Mouse (Mus musculus) granulocyte monocyte progenitor cell, adult 5-6 weeks (primary cell): ENCODE measurements around the gene Castor1. TPM values are rescaled to one million over a fixed set of nuclear protein-coding genes. Genes with fewer than 3 reads are reported as not detected.
"Not testable (repeated sequence)": the region's sequence is repeated elsewhere in the genome, so short reads cannot be mapped to it uniquely, and the experiment has no call there.

Experiments used
- ATAC-seq: replicated peaks from 2 replicates; pipeline ENCODE4 v1.8.0; 2016; ENCODE audit warnings: mild to moderate bottlenecking, moderate TSS enrichment, inconsistent platforms; ENCODE audit not compliant: poor library complexity, severe bottlenecking
- total RNA-seq, 2 experiments: library from RNA; stranded (forward) in 1 of 2; stranded (reverse) in 1 of 2; fragments of 200-712, 200-1000 nt in 1 of 2; fragments of >200 nt in 1 of 2; fragmentation: Nextera tagmentation in 1 of 2; gene quantifications; 2 replicates each; pipeline ENCODE4 v1.2.3; 2014 to 2017

Gene Castor1
- total RNA-seq (2014; fragmentation: Nextera tagmentation) (not detected in 2 replicates), total RNA-seq (2017) (0.10 TPM in 1 of 2 replicates, not detected in the other)

DNA sequence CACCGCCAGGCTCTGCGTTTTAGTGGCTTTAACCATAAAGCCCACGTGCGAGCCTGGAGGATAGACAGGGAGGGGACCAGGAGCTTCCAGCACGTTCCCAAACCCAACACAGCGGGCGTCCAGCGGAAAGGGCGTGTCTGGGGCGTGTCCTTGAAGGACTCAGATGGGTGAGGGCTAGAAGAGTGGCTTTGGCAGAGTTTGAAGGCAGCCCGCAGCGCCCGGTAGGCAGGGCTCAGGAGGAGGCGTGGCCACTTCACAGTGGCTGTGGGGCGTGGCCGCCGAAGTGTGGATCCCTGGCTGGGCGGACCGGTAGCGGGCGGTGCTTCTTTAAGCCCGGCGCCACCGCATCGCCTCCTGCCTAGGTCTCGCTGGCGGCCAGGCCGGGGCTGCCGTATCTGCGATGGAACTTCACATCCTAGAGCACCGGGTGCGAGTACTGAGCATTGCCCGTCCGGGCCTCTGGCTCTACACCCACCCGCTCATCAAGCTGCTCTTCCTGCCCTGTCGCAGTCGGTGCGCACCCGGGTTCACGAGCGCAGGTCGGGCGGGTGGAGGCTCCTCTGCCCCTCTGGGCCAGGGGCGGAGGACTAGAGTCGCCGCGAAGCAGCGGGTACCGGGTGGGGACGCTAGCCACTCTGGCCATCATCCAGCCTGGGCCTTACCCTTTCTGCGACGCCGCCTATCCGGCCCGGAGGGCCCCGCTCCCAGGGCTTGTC is at the start of gene Castor1:
Castor1 (plus strand) TSS at position 312 of the 716 bp plus-strand sequence.
- peak; percentile 84 for ATAC-seq

DNA sequence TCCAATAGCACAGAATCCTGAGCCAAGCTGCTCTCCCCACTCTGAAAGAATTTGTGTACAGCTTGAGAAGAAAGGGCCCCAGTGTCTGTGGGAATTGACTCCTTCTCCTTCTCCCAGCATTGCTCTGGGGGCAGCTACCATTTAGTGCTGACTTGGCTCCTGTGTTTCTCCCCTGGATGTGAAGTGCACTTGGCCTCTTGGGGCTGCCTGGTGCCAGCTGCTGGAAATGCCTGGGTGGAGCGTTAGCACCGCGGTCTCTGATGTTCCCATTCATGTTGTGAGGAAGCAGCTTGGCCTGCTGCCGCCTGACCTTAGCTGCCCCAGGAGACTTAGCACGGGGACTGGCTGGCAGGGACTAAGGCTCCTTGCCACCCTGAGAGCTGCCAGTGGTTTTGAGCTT is 43.4 kb upstream of the Castor1 start:
- ATAC-seq = no peak

DNA sequence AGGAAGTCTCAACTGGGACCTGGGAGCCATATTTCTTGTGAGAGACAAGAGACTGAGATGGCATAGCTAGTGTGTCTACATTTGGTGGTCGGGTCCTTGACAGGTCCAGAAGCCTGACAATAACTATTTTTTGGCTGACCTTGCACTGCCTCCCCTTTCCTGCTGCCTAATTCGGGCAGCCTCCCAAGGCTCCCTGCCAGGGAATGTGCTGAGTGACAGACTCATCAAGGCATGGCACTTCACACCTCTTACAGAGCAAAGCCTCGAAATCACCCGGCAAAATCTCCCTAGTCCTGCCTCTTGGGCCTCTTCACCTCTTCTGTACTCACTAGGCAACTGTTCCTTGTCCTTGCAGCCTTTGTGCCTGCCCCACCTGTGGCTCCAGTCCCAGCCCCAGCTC is 40.3 kb upstream of the Castor1 start:
- ATAC-seq = no peak

DNA sequence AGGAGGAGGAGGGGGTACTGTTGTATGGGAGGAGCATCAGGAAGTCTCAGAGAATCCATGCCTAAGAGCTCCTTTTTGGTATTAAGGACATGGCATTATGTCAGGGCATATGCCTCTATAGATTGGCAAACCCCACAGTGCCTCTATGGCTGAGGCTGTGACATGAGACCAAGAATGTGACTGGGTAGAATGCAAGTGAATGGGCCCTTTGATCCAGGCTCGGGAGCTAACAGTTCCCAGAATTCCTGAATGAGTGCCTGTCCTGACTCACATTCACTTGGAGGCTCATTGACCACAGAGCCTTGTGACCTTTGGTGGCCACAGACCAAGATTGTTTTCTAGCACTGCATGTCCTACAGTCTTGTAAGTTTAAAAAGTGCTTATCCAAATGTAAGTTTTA is 36.0 kb upstream of the Castor1 start:
- no peak for ATAC-seq

DNA sequence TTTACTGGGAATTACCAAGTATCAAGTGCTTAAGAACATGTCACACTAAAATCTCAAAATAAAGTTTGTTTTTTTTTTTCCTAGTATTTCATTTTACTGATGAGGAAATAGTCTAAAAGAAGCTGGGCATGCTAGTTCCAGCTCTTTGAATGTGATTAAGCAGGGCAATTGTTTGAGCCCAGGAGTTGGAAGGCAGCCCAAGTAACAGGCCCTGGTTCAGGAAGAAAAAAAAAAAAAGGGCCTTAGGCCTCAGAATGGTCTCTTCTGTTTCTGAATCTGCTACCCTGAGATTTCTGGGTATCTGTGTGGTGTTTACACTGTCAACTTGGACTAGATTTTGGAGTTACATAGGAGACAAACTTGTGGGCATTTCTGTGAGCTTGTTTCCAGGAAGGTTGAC is 34.5 kb upstream of the Castor1 start:
- ATAC-seq = no peak

DNA sequence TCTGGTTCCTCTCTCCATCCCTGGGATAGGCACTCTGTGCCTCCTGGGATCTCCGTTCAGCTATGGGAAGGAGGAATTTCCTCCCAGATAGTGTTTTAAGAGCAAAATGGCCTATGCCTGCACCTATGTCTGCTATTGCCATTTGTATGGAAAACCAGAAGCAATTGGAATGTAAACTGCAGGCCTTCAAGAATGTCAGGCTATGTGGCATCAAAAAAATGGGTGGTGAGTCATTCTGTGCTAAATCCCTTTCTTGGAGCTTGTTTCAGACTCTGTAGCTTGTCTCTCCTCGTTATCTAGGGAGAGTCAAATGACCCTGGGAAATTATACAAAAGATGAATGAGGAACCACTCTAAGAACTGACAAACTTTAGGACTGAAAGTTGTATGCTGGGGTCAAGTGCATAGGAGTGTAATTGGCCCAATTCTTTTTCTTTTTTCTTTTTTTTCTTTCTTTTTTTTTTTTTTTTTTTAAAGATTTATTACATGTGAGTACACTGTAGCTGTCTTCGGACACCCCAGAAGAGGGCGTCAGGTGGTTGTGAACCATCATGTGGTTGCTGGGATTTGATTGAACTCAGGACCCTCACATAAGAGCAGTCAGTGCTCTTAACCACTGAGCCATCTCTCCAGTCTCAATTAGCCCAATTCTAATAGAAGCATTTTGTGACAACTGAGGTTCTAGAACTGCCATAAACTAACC is 33.6 kb upstream of the Castor1 start:
- no peak for ATAC-seq

DNA sequence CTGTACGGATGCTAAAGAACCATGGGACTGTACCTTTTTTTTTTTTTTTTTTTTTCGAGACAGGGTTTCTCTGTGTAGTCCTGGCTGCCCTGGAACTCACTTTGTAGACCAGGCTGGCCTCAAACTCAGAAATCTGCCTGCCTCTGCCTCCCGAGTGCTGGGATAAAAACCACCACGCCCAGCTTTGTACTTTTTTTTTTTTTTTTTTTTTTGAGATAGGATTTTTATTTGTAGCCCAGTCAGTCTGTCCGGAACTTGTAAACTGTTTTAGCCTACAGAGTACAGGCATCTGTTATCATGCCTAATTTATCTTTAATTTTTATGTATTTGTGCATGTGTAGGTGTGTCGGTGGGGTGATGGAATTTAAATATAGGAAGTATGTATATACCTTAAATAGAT is 32.5 kb upstream of the Castor1 start:
- ATAC-seq = not testable (repeated sequence)

DNA sequence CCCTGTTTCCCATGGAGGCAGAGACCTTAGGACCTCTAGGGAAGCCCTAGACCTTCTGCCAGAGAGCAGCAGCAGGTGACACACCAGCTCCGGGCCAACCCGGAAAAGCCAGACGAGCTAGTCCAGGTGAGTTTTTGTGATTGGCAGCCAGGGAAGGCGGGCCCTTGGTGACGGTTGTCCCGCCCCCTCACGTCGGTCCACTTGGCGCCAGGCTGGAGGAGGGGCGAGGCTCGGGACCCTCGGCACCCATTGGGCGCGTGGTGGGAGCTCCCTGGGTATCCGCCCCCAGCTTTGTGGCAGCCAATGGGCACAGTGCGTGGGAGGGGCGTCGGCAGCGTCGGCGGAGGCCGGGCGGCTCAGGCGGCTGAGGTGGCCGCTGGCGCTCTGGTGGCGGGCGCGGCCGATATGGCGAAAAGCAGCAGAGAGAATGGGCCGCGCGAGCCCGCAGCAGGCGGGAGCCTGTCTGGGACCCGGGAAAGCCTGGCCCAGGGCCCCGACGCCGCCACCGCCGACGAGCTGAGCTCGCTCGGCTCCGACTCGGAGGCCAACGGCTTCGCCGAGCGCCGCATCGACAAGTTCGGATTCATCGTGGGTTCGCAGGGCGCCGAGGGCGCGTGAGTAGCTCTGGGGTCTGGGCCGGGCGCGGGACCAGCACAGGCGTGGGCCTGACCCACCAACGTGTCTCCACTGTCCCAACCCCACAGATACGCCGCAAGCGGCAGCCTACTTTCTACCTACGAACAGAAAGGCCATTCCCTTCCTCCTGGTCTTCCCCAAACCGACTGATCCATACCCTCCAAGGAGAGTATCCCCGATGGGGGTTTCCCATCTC is 31.3 kb upstream of the Castor1 start, which contains the start of gene Tbc1d10a:
Tbc1d10a (plus strand) TSS at position 304 of the 832 bp plus-strand sequence.
- ATAC-seq = peak; percentile 100

DNA sequence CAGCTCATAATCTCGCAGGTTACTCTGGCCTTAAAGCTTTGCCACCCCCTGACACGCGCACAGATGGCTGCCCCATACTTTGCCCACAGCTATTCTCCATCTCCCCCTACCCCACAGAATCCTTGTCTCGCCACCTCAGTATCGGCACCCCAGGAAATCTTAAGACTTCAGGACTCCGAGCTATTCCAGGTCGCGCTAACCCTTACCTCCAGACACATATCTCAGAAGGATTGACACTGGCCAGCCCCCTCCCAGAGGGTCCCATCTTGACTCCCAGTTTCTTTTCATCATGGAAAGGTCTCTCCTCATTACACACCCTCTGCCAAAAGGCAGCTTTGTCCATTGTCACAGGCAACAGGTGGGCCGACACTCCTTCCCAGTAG is 30.7 kb upstream of the Castor1 start:
- no peak for ATAC-seq

DNA sequence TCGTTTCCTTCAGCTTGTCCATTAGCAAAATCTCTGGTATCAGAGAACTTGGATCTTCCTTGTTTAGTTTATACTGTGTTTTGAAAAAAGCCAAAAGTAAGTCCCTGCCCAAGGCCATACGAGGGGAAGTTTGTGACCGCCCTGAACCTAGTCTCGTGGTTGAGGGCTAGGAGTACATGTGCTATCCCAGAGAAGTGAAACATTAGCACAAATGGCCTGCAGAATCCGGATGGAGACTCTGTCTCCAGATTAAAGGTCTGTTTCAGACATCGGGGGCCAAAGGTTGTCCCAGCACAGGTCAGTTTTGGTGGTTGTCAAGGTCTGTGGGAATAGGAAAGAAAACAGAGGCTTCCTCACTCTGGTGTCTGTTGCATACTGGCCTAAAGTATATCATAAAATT is 28.8 kb upstream of the Castor1 start:
- ATAC-seq = no peak

DNA sequence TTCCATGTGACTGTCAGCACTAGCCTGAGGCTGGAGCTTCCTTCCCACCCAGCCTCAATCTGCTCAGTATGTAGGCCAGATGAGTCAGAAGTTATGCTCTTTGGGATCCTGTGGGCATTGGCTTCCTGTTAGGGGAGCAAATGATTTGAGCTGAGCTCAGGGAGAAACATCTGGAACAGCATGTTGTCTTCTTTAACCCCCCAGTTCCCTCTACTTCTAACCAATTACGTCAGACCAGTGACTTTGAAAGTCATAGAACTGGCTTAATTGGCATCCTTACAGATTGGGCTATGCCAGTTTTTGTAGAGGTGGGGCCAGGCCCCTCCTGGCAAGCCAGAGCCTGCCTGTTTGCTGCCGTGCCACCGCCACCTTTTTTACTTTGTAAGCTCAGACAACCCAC is 27.3 kb upstream of the Castor1 start:
- no peak for ATAC-seq

DNA sequence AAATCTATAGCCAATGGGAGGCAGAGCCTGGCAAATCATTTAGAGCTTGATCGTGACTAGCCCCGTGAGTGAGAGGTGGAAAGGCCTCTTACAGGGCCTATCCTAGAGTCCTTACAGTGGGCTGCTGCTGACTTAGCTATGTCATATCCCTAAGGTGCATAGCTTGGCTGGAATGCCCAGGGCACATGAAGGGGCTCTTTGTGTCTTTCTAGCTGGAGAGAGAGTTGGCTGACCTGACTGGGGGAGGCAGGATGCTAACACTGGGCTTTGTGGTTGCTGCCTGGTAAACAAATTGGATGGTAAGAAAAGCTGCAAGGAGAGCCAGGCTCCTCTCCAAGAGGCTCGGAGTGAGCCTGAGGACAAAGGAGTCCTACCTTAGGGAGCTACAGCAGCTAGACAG is 25.3 kb upstream of the Castor1 start:
- ATAC-seq = no peak

DNA sequence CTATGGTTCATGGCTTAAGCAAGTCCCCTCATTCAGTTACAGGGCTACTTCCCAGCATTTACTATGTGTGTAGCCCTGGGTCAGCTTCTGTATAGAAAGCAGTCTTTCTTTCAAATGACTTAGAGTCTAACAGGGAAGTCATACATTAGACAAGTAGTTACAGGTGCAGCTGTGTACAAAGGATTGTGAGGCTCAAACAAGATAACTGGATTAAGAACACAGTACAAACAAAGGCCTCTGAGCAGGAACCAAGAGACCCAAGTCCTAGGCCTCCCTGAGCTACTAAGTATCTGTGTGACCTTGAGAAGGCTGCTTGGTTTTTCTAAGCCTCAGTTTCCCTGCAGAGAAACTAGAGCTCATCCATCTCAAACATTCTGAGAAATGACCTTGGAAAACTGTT is 24.6 kb upstream of the Castor1 start:
- no peak for ATAC-seq

DNA sequence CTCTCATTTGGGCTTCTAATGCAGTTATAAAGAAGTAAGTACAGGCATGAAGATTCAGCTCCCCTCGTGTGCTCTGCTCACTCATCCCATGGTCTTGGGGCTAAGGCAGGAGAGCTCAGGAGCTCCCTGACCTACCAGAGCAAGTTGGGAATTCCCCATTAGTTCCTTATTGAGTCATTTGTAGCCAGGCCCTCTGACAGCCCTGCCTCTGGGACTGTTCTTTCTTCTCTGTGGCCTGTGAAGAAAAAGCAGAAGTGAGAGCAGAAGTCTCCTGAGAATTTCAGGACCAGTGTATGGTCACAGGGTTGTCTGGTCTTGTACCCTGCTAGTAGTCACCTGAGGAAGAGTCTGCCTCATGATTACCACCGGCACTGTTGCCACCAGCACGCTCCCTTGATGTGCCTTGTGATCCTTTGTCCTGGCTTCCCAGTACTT is 22.4 kb upstream of the Castor1 start:
- ATAC-seq = peak; percentile 90

DNA sequence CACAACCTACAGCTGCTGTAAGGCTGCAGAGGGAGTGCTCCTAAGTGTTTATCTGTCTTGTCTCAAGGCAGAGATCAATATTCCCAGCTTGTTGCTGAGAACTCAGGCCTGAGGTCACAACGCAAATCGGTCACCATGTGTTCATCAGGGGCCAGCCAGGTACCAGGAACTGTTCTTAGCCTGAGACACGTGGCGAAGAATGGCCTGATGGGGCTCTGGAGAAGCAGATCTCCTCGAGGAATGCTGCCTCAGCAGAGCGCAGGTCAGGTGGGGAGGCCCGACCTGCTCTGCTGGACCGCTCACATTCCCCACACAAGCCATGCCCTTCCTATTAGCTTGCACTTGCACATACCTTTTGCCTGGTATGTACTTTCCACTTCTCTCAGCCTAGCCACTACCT is 21.4 kb upstream of the Castor1 start:
- ATAC-seq = no peak

DNA sequence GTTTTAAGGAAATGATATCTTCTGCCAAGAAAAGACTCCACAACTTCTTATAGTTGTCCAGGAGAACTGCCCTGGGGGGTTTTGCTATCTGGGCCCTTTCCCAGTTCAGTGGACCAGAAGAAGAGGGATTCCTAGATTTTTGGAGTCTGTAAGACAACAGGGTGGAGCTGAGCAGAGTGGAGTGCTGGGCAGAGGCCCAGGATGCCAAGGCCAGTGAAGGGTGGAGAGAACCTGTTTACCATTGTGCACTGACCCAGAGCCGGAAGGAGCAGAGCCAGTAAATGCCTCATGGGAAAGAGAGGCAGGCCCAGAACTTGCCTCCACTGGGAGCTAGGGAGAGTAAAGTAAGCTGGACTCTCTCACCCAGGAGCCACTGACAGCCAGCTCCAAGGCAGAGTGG is 20.3 kb upstream of the Castor1 start:
- no peak for ATAC-seq

DNA sequence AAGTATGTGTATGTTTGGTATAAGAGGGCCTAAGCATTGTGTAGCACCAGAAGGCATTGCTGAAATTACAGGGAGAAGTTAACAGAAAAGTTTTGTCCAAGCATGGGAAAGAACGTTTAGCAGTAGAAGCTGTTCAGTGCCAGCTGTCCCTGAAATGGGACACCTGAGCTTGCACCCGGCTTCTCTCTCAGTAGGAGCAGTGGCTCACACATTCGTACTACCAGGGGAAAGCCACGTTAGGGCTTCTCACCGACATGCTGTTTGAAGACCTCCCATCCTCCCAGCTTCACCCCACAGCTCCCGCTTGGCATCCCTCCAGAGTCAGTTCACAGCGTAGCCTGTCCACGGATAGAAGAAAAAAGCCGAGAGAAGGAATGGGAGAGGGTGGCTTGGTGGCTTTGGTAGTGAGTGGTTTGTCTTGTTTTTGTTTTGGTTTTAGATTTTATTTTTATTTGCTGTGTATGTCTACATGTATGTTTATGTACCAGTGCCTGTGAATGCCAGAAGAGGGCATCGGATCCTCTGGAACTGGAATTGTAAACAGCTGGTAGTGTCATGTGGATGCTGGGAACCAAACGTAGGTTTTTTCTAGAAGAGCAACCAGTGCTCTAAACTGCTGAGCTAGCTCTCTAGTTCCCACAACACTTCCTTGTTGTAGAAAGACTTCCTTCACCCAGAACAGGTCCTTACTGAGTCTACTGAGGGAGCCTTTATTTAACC is 15.9 kb upstream of the Castor1 start:
- ATAC-seq = no peak

DNA sequence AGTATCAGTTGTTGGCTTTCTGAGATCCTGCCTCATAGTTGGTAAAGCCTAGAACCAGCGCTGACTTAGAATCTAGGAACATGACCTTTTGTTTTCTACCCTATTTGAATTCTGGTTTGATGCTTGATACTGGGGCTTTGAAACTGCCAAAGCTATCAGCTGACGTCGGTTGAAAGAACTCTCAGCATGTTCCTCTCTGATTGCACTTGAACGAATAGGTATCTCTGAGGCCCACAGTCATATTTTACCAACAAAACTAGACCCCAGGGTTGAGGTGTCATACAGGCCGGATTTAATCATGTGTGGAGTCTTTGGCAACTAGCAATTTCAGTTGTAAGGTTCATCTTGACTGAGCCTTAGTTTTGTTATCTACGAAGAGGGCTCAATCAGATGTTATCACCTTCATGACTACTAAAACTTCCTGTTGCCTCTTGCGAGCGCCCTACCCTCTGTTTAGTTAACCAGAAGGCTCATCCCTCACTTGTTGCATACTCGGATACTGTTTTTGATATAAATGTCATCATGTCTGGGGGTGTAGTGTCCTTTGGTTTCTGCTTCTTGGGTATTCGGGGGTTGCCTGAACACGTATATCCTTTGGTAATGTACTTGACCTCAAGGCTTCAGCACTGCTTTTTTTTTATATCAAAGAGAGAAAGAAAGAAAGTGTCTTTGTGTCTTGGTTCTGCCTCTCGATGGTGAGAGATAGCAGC is 14.9 kb upstream of the Castor1 start:
- ATAC-seq = no peak

DNA sequence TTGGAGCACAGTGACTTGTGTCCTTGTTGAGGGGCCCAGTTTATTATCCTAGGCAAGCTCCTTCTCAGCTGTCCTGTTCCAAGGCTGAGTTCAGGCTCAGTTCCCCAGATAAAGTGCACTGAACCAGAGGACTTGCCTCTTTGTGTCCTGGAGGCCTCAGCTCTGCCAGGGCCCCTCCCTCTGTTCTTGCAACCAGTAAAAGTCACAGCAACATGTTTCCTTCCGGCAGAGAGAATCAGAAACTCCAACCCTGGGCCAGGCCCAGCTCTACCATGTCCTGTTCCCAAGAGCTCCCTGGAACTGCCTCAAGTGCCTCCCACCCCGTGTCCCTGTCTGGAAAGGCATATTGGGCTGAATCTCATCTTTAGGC is 14.3 kb upstream of the Castor1 start:
- no peak for ATAC-seq
